Mouse (Mus musculus): Measurements from ENCODE around the gene Fbxo6. TPM values are rescaled to one million over a fixed set of nuclear protein-coding genes. Genes with fewer than 3 reads are reported as not detected.

Fbxo6 gene
- total RNA-seq, 4 experiments from 2014 or later = 44.3 to 53.2 (median 47.5) TPM

Small RNAs within 50 kb of the gene (microRNA-seq; reads per million reads assigned to microRNA genes)
- not detected for gene Mir7022

Other genes with a start within 250 kb of the Fbxo6 start
- 100 to 1,000 TPM; 389 to 516 (median 444) TPM for gene Mfn2, start 247.4 kb downstream of the Fbxo6 start, total RNA-seq (2022)
- gene Plod1, start 215.4 kb downstream of the Fbxo6 start, total RNA-seq (2022) = 10 to 100 TPM; 14.7 to 17.0 (median 15.5) TPM
- gene 2510039O18Rik, start 211.2 kb downstream of the Fbxo6 start, total RNA-seq (2022) = 10 to 100 TPM; 19.8 to 21.4 (median 20.5) TPM
- not detected for gene Nppb, start 166.4 kb downstream of the Fbxo6 start, total RNA-seq (2022)
- under 1 TPM in 3 of 4 experiments, not detected in 1; 0.34 to 0.46 (median 0.39) TPM for gene Nppa, start 151.4 kb downstream of the Fbxo6 start, total RNA-seq (2022)
- 1 to 10 TPM; 4.1 to 5.3 (median 4.7) TPM for gene Clcn6, start 113.3 kb downstream of the Fbxo6 start, total RNA-seq (2022)
- gene Mthfr, start 113.1 kb downstream of the Fbxo6 start, total RNA-seq (2022) = 1 to 10 TPM; 4.8 to 7.0 (median 6.3) TPM
- 10 to 100 TPM; 11.8 to 15.2 (median 13.8) TPM for gene Agtrap, start 64.1 kb downstream of the Fbxo6 start, total RNA-seq (2022)
- 10 to 100 TPM; 11.6 to 19.1 (median 15.1) TPM for gene Mad2l2, start 21.8 kb downstream of the Fbxo6 start, total RNA-seq (2022)
- gene Draxin, start 21.4 kb downstream of the Fbxo6 start, total RNA-seq (2022) = not detected
- gene Fbxo44, start 8.3 kb upstream of the Fbxo6 start, total RNA-seq (2022) = 10 to 100 TPM in 1 of 4 experiments, 1 to 10 TPM in 3; 7.3 to 11.0 (median 8.3) TPM
- gene Fbxo2, start 8.5 kb upstream of the Fbxo6 start, total RNA-seq (2022) = under 1 TPM in 3 of 4 experiments, not detected in 1; 0.36 to 0.67 (median 0.48) TPM
- under 1 TPM in 2 of 4 experiments, not detected in 2; 0.10 to 0.11 TPM for gene Disp3, start 135.8 kb upstream of the Fbxo6 start, total RNA-seq (2022)